Mouse (Mus musculus) olfactory bulb, adult 2 months (tissue): Measurements from ENCODE around the gene Neurl3.

ENCODE experiments used
- CTCF ChIP-seq: fragments of 200-500 bp; IDR thresholded peaks from 2 replicates; pipeline ENCODE4 v1.5.1; 2012; ENCODE audit warnings: low read depth, mild to moderate bottlenecking, low read length, moderate library complexity; ENCODE audit not compliant: insufficient read depth
- POLR2A ChIP-seq: fragments of 200-500 bp; IDR thresholded peaks from 2 replicates; pipeline ENCODE4 v1.6.1; 2012; ENCODE audit warnings: mild to moderate bottlenecking, low read depth, low read length, moderate library complexity; ENCODE audit not compliant: insufficient read depth

DNA sequence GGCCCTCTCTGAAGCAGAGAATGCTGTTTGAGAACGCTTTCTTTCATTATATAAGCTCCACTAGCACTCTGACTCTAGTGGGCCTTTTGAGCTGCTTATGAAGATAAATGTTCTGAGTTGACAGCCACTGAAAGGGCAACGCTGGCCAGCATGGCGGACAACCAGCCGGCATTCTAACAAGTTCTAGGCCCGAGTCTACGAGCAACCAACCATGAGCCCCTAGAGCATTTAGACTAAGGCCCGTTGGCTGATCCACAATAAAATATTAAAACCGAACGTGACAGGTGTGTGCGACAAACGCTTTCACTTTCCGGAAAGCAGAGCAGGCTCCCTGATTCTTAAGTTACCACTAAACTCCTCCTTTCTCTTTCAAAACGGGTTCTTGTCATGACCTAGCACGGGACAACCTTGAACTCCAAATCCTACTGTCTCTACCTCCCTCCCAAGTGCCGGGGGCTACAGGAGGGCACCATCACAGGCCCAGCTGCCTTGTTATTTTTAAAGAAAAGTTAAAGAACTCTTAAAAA, 32.5 kb downstream of the Neurl3 start:
- TF ChIP-seq POLR2A = no peak
- no peak for TF ChIP-seq CTCF
